Mouse (Mus musculus) forebrain, embryonic 16.5 days (tissue): Measurements from ENCODE around the gene Ecsit. TPM values are rescaled to one million over a fixed set of nuclear protein-coding genes. Genes with fewer than 3 reads are reported as not detected.

Experiments
- ATAC-seq: fragments of 200-750 bp; cut with Nextera tagmentation; 2 replicates; pipeline ENCODE4 v1.8.0; 2017; ENCODE audit warnings: mild to moderate bottlenecking, moderate library complexity
- H3K27ac ChIP-seq: fragments of 300-500 bp; sonication (generic); 2 replicates; pipeline ENCODE4 v1.5.1; 2014; ENCODE audit warnings: low read length, control low read depth
- H3K27me3 ChIP-seq: fragments of 300-500 bp; sonication (generic); replicated peaks from 2 replicates; pipeline ENCODE4 v1.6.1; 2014; ENCODE audit warnings: low read length; ENCODE audit not compliant: control insufficient read depth, insufficient read depth
- H3K36me3 ChIP-seq: fragments of 300-500 bp; sonication (generic); 2 replicates; pipeline ENCODE4 v1.6.1; 2014; ENCODE audit not compliant: control insufficient read depth, insufficient read depth
- H3K4me1 ChIP-seq: fragments of 300-500 bp; sonication (generic); replicated peaks from 2 replicates; pipeline ENCODE4 v1.6.1; 2014; ENCODE audit warnings: low read length; ENCODE audit not compliant: control insufficient read depth, insufficient read depth
- H3K4me2 ChIP-seq: fragments of 300-500 bp; sonication (generic); 2 replicates; pipeline ENCODE4 v1.6.1; 2014; ENCODE audit warnings: mild to moderate bottlenecking, low read length, control low read depth
- H3K4me3 ChIP-seq: fragments of 300-500 bp; sonication (generic); replicated peaks from 2 replicates; pipeline ENCODE4 v1.5.1; 2014; ENCODE audit warnings: mild to moderate bottlenecking, low read length, control low read depth
- H3K9ac ChIP-seq: fragments of 300-500 bp; sonication (generic); replicated peaks from 2 replicates; pipeline ENCODE4 v1.6.1; 2014; ENCODE audit warnings: low read depth, low read length, control low read depth
- H3K9me3 ChIP-seq: fragments of 300-500 bp; sonication (generic); 2 replicates; pipeline ENCODE4 v1.6.1; 2016; ENCODE audit warnings: low read length; ENCODE audit not compliant: control insufficient read depth
- WGBS: fragments of 180-500 bp; shearing (Covaris S2); extraction: QIAGEN DNeasy Blood & Tissue Kit; methylation state at CpG from one replicate; pipeline ENCODE4 v1.1.7; 2014; 5-methylcytosine and 5-hydroxymethylcytosine counted together
- polyA plus RNA-seq: library from polyadenylated mRNA; unstranded; fragments of >200 nt; fragmentation: Nextera tagmentation; extraction: Ambion mirVana; gene quantifications from 2 replicates; pipeline ENCODE4 v1.2.1, GENCODE M21; 2015

Gene Ecsit
- polyA plus RNA-seq, 1 experiment from 2014 or later, result 67.4 TPM

GRCm38 (mm10) chr9:22121545-22121944 is 36.3 kb upstream of the Ecsit start:
- no peak for ATAC-seq
- H3K27me3 ChIP-seq, result 0 out of 2 replicates have a peak, but pooled peaks cover 2% of the 10 kb centered on the region
- H3K36me3 ChIP-seq, result no peaks in the 10 kb centered on the region
- no peak overlapping the region for H3K27ac ChIP-seq
- no peak overlapping the region for H3K9ac ChIP-seq
- no peaks in the 10 kb centered on the region for H3K9me3 ChIP-seq
- no peak overlapping the region for H3K4me2 ChIP-seq
- no peak overlapping the region for H3K4me3 ChIP-seq
- H3K4me1 ChIP-seq, result peaks cover 6% of the 10 kb centered on the region

- Histone ChIP-seq H3K9me3 (no peaks in the 10 kb centered on the region), H3K4me2 (no peak overlapping the region), H3K4me1 (peaks cover 17% of the 10 kb centered on the region), H3K36me3 (no peaks in the 10 kb centered on the region), H3K27me3 (0 out of 2 replicates have a peak, but pooled peaks cover 2% of the 10 kb centered on the region), H3K27ac (no peak overlapping the region), H3K4me3 (no peak overlapping the region), H3K9ac (no peak overlapping the region)
- WGBS, result 90% methylated on average over 4 of the region's 4 CpGs
- no peak for ATAC-seq
Measured at GRCm38 (mm10) chr9:22119543-22119942, 34.3 kb upstream of the Ecsit start.

- WGBS, result 41% methylated on average over 10 of the region's 10 CpGs
- Histone ChIP-seq H3K27me3 (0 out of 2 replicates have a peak, but pooled peaks cover 2% of the 10 kb centered on the region), H3K36me3 (peaks cover 5% of the 10 kb centered on the region), H3K4me3 (peak overlapping the region; percentile 81), H3K27ac (no peak overlapping the region), H3K9me3 (no peaks in the 10 kb centered on the region), H3K4me1 (peaks cover 17% of the 10 kb centered on the region), H3K4me2 (peak overlapping the region; percentile 90), H3K9ac (peak overlapping the region; percentile 65; the same call in 1 of the 2 replicates)
- ATAC-seq, result no peak
Measured at GRCm38 (mm10) chr9:22117754-22118456, 32.7 kb upstream of the Ecsit start.

- Histone ChIP-seq H3K9ac (peak within 1 kb of the TSS; percentile 77), H3K27me3 (0 out of 2 replicates have a peak, but pooled peaks cover 2% of the 10 kb centered on the region), H3K4me1 (peaks cover 17% of the 10 kb centered on the region), H3K4me2 (peak within 1 kb of the TSS; percentile 90), H3K36me3 (peaks cover 7% of the 10 kb centered on the region), H3K4me3 (peak within 1 kb of the TSS; percentile 81), H3K27ac (peak within 1 kb of the TSS; percentile 65), H3K9me3 (no peaks in the 10 kb centered on the region)
- under 1% methylated on average over 52 of the region's 52 CpGs for WGBS
- peak; percentile 98 for ATAC-seq
Measured at GRCm38 (mm10) chr9:22116740-22117426, 31.6 kb upstream of the Ecsit start, which contains the start of gene Elof1. Gene Elof1, minus strand, starts transcription at chr9:22117172.

- peak overlapping the region; percentile 77 for H3K9ac ChIP-seq
- H3K4me2 ChIP-seq, result peak overlapping the region; percentile 90
- no peak for ATAC-seq
- H3K9me3 ChIP-seq, result no peaks in the 10 kb centered on the region
- 13% methylated on average over 15 of the region's 15 CpGs for WGBS
- no peak overlapping the region for H3K27ac ChIP-seq
- H3K36me3 ChIP-seq, result peaks cover 7% of the 10 kb centered on the region
- peak overlapping the region; percentile 81 for H3K4me3 ChIP-seq
- H3K4me1 ChIP-seq, result peaks cover 17% of the 10 kb centered on the region
- H3K27me3 ChIP-seq, result 0 out of 2 replicates have a peak, but pooled peaks cover 2% of the 10 kb centered on the region
Measured at GRCm38 (mm10) chr9:22116086-22116485, 30.8 kb upstream of the Ecsit start.

- H3K4me1 ChIP-seq, result peaks cover 17% of the 10 kb centered on the region
- peak overlapping the region; percentile 81; the same call in 1 of the 2 replicates for H3K4me3 ChIP-seq
- peaks cover 7% of the 10 kb centered on the region for H3K36me3 ChIP-seq
- H3K9me3 ChIP-seq, result no peaks in the 10 kb centered on the region
- WGBS, result 90% methylated on average over 4 of the region's 4 CpGs
- no peak overlapping the region for H3K9ac ChIP-seq
- no peak overlapping the region for H3K27ac ChIP-seq
- ATAC-seq, result no peak
- no peaks in the 10 kb centered on the region for H3K27me3 ChIP-seq
- peak overlapping the region; percentile 90 for H3K4me2 ChIP-seq
Measured at GRCm38 (mm10) chr9:22115635-22116034, 30.4 kb upstream of the Ecsit start.

- H3K27me3 ChIP-seq, result no peaks in the 10 kb centered on the region
- WGBS, result 94% methylated on average over 9 of the region's 9 CpGs
- H3K9me3 ChIP-seq, result no peaks in the 10 kb centered on the region
- H3K4me3 ChIP-seq, result no peak overlapping the region
- peaks cover 8% of the 10 kb centered on the region for H3K36me3 ChIP-seq
- no peak overlapping the region for H3K27ac ChIP-seq
- H3K4me2 ChIP-seq, result no peak overlapping the region
- H3K4me1 ChIP-seq, result no peaks in the 10 kb centered on the region
- no peak overlapping the region for H3K9ac ChIP-seq
- ATAC-seq, result no peak
Measured at GRCm38 (mm10) chr9:22108194-22108593, 23.0 kb upstream of the Ecsit start.

GRCm38 (mm10) chr9:22099922-22100321 is 14.7 kb upstream of the Ecsit start:
- peaks cover 27% of the 10 kb centered on the region for H3K27me3 ChIP-seq
- no peak overlapping the region for H3K27ac ChIP-seq
- no peak for ATAC-seq
- no peak overlapping the region for H3K4me3 ChIP-seq
- no peaks in the 10 kb centered on the region for H3K9me3 ChIP-seq
- no peak overlapping the region for H3K9ac ChIP-seq
- no peak overlapping the region for H3K4me2 ChIP-seq
- WGBS, result 7% methylated on average over 18 of the region's 18 CpGs
- H3K4me1 ChIP-seq, result peaks cover 3% of the 10 kb centered on the region; the same call in 1 of the 2 replicates
- H3K36me3 ChIP-seq, result no peaks in the 10 kb centered on the region

GRCm38 (mm10) chr9:22098993-22099696 is 13.9 kb upstream of the Ecsit start, which contains the start of gene Cnn1:
Gene Cnn1, plus strand, starts transcription at chr9:22099216.
- peaks cover 3% of the 10 kb centered on the region; the same call in 1 of the 2 replicates for H3K4me1 ChIP-seq
- no peak for ATAC-seq
- H3K27me3 ChIP-seq, result peaks cover 27% of the 10 kb centered on the region
- H3K4me2 ChIP-seq, result no peak within 1 kb of the TSS
- no peaks in the 10 kb centered on the region for H3K9me3 ChIP-seq
- no peak within 1 kb of the TSS for H3K27ac ChIP-seq
- WGBS, result 9% methylated on average over 14 of the region's 14 CpGs
- no peak within 1 kb of the TSS for H3K4me3 ChIP-seq
- H3K9ac ChIP-seq, result no peak within 1 kb of the TSS
- H3K36me3 ChIP-seq, result no peaks in the 10 kb centered on the region
